Mouse (Mus musculus): ENCODE results near the gene Macrod2.
A peak's percentile ranks its signal among the peaks of the same experiment; 100 is the strongest.

The Macrod2 gene

DNA sequence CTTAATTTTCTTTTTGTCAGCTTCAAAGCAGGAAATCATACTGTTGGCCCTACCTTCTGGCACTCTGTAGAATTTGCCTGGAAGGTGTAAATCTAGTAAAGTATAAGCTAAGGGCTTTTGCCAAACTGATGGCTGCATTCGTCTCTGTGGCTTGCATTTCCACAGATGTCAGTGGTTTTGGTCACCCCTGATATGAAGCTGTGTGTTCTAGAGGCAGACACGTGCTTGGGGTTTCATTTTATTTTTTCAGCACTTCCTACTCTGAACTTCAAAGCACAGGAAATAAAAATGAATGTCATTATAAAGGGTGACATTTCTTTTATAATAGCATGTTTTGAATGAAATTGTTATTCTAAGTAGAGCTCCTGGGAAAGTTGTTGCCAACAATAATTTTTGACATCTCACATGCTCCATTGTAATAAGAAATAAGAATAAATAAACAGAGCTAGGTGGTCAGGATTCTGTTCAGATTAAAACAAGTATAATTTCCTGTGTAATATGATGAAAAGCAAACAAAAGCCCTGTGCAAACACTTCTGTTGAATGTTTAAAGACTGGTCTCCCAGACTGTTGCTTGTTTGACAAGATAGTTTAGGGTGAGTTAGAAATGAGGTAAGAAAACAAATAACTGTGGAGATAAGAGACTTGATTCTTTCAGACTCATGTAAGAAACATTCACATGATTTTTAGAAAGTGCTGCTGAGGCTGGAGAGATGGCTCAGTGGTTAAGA, 424.4 kb downstream of the Macrod2 start:
- no peak for DNase-seq

DNA sequence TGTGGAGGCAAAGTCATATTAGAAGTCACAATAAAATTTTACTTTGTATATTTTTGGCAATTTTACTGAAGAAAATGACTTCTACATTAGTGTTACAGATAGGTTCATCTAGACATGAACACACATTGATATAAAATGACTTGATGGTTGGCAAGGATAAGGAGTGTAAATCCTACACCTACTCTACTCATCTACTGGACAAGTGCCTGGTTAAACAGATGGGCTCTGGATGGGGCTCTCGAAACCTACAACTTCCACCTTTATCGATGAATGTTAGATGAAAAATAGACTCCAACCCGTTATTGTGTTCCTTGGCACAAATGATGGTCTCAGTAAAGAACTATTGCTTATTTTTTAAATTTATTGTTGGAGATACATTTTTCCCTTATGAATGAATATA, 427.3 kb downstream of the Macrod2 start:
- DNase-seq = no peak

DNA sequence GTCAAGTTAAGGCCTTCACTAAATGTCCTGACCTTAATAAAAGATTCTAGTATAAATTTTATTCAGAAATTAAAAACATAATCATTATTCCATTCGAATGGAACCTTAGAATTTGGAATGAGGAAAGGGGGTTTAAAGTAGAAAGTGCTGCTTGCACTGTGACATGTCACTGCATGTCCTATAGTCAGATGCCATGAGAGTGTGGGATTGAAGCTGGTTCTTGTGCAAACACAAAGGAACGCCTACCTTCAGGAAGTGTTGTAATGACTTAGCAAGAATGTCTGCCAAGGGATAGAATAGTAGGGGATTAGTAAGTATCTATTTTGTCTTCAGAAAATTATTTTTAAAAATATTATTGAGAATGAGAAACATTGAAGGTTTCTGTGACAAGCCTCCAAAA, 431.1 kb downstream of the Macrod2 start:
- no peak for DNase-seq

DNA sequence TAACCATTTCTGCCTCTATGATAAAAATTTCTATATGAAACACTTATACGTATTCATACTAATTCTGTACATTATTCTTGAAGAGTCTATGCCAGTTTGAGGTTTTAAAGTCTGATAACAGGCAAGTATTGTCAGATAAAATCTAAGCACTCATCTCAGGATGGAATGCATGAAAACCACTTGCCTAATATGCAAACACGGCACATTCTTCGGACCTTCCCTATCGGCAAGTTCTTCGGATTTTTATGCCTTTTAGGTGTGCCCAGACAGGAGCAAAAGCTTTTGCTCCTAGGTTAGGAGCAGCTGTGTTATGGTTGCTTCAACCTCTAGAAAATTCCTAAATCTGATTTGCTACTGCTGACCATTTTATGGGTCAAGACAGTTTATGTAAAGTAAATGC, 433.8 kb downstream of the Macrod2 start:
- DNase-seq = no peak

DNA sequence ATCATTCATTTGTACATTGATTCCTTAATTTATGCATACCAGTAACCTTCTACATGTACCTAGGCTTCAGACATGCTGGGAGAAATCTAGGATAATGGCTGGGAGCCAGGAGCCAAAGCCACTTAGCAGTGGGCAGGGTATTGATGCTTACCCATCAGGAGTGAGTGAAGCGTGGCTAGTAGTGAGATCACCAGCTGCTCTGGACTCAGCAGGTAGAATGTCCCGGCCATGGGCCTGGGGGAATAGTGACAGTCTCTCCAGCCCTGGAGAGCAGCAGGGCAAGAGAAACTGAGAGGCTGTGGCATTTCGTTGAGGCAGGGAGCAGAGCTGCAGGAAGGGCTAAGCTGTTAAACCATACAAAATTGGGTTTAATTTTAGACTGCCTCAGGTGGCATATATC, 435.0 kb downstream of the Macrod2 start:
- no peak for DNase-seq

DNA sequence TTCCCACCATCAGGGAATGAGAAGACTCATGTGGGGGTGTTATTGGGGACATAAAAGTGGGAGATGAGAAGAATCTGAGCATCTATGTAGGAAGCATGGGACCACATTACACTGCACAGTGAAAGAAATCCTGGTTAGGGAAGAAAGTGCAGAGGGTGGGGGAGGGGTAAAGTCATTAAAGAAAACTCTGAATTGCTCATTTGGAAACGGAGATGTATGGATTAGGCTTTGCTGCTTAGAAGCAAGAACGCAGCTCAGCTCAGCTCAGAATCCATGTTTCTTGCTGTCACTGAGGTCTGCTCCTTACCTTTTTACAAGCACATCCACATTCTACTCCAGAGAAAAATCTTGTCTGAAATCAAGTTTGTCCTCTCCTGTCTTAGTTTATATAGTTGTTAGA, 444.3 kb downstream of the Macrod2 start:
- no peak for DNase-seq

DNA sequence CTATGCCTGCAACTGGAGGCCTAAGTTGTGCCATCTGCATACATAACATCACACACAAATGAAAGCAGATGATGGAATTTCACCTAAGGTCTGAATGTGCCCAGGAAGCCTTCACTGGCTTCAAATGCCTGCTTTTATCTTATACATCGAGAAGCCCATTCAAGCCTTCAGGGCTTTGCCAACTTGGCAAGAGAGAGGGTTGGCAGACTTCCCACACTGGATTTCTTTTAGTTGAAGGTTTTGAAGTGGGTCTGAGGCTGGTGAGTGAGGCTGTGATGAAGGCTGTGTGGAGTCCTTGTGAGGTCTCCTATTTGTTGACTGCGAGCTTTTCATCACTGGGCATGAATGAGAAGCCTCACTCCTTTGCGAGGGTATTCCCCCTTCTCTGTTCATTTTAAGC, 444.8 kb downstream of the Macrod2 start:
- DNase-seq = peak; percentile 37 to 54

DNA sequence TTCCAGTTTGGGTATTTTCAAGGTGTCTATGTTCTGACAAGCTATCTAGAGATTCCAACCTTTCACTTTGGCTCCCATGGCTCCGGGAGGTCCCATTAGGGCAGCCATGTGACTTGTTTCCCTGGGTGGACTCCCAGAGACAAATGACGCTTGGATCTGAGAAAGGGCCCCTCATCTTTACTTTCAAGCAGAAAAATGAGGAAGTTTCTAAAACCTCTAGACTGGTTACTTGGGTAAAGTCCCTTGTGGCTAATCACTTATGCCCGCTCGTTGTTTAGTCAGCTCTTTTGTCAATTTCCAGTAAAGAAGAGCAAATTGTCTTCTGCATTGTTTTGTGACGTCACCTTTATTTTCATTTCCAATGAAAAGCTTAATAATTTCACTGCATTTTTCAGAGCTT, 448.9 kb downstream of the Macrod2 start:
- DNase-seq = no peak

DNA sequence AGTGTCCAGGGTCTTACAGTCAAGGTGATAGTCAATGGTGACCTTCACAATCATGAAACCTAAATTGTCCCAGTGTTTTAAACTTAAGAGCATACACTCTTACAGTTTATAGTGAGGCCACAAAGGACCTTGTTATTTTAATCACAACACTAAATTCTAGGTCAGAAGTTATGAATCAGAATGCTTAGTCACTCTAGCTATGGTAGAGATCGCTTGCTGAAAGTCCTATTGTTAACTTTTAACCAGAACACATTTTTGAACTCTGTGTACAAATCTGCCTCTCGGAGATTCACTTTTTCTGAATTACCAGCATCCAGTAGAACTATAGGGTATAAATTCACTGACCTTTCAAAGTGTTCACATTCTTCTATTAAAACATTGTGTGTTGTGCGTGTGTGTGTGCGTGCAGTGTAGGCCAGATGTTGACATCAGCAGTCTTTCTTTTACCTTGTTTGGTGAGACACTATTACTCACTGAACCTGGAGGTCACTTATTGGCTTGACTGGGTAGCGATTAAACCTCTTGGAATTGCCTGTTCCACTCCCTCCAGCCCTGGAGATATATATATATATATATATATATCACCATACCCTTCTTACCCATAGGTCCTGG, 452.8 kb downstream of the Macrod2 start:
- DNase-seq = no peak

DNA sequence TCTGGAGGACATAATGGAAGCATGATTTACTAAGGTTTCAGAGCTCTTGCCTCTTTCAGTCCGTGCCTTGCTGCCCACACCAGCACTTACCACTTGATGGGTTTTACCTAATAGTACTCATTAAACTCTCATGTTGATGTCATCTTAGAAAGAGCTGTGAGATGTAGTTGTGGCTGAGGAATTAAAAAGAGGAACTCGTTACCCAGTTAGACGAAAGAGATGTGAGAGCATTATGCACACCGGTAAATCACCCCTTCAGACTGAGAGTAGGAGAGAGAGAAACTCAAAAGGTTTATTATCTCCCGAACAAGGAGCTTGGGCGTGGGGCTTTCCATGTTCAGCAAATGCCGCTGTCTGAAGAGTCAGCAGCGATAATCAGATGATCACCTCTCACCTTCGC, 458.4 kb downstream of the Macrod2 start:
- no peak for DNase-seq

DNA sequence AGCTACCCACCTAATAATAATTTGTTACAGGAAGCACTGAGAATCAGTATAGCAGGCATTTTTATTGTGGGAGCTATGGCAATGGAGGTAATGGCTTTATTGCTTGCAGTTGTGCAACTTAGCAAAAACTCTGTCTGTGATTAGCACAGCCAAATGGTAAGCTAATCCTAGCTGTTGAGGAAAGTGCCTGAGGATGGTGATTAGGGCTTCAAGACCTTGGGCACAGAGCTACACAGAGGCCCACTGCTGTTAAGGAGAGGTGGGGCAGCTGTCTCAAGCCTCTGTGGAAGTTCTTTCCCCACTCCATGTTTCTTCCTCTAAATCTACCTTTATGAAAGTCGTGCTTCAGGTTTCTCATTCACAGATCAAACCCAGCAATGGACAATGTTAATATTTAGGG, 466.2 kb downstream of the Macrod2 start:
- no peak for DNase-seq

DNA sequence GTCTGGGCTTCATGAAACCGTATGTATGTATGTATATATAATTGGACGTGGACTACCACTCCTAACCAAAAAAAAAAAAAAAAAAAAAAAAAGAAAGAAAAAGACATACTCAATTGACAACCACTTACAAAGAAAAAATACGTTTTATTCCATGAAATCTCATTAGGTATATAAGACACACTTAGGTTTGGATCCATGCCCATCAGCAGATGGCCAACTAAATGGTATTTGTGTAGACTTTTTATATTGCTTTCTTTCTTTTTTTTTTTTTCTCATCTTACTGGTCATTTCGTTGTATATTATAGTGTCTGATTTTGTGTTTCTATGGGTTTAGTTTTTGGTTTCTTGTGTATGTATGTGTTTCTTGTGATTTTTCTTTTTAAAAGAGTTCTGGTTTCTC, 467.6 kb downstream of the Macrod2 start:
- no peak for DNase-seq

DNA sequence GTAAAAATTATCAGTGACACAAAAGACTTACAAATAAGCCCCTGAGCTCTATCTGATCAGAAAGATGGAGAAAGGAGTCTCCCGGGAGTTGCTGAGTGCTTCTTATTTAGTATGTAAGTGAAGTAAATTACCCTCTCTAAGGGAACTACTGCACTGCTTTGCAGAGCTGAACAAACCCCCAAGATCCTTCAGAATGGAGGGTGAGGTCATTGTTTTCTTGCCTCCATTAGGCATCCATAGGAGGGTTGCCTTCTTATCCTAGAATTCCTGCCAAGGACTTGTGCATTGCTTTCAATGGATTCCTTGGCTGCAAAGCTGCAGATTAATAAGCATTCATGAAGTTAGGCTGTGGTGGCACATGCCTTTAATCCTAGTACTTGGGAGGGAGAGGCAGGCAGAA, 470.5 kb downstream of the Macrod2 start:
- no peak for DNase-seq

DNA sequence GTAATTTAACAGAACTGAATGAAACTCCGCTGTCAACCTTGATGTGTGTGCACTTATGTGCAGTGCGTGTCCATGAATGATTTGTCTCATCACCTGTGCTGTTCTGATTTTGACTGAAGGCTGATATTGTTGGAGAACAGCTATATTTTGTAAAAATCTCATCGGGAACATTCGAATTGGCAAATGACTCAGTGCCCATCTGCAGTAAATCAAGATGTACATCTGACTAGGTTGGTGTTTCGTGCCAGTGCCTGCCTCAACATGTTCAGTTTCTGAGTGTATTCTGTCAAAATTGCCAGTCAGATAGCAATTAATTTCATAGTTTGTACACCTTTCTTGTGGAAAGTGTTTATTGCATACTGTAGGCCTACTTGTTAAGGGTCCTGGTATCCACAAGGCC, 472.0 kb downstream of the Macrod2 start:
- no peak for DNase-seq

DNA sequence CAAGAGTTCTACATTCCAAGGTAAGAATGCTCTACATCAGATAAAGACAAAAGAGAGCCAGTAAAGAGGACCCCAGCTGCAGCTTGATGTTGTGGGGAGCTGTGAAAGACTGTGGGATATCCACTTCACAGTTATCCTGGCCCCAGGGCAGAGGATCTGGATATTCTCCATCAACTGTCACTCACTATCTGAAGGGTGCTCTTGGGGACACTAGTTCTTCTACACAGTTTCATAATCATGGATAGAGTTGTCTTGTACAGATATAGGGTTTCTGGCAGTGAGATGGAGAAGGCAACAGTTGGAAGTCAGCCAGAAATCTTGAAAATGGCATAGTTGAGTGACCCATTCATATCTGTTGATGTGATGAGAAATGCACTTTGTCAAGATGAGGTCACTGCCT, 490.1 kb downstream of the Macrod2 start:
- DNase-seq = no peak

DNA sequence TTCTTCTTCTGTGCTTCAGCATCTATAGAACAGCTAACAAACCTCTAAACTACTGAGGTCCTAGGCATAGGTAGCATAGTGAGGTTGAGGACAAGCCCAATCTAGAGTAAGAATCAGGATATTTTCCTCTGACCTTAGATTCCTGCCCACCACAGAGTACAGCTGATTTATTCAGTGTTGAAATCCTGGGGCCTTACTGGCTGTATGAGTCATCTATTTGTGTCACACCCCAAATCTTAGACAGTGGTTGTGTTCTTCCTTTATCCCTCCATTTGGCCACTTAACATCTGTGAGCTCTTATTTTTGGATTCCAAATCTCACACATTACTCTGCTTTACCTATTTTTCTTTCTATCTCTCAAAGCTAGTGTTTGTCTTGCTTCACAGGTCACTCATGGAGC, 495.6 kb downstream of the Macrod2 start:
- no peak for DNase-seq

DNA sequence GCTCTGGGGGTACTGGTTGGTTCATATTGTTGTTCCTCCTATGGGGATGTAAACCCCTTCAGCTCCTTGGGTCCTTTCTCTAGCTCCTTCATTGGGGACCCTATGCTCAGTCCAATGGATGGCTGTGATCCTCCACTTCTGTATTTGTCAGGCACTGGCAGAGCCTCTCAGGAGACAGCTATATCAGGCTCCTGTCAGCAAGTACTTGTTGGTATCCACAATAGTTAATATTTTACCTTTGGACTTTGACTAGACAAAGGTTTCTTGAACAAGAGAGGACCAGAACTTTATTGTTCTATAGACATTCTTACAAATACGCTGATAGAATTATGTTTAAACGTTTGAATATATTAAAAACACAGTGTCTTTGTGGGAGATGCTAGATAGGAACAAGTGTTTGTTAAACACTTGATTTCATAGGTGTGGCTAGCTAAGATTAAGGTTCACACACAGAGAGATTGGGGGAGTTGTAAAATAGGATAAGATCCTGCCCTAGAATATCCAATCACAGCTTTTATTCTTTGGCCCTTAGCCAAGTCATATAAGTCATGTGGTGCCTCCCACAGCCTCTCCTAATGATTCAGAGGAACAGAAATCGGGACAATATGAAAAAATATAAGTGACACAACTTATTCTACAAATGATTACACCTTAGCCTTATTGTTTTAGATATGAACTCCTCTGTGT, 501.4 kb downstream of the Macrod2 start:
- no peak for DNase-seq

DNA sequence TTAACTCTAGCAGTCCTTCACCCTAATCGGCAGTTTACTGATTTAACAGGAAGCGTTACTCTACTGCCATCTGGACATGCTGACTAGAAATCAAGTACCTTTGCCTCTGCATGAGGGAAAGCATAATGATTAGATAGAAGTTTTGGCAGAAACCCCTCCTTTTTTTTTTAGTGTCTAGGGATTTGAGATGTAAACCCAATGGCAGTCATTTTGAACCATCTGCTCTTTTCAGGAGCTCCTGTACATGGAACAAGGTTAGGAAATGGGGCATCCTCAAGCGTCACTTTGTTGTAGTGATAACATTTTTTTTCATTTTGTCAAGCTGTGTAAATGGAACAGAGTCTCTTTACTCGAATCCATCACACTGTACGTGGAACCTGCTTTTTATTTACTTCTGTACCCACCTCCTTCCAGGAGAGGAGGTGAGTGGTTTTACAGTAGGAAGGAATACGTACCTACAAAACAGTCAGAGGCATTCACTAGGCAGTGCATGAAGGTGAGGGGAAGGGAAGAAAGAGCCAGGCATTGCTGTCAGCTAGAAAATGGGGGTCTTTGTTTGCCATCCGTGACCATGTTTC, 503.4 kb downstream of the Macrod2 start:
- no peak for DNase-seq

DNA sequence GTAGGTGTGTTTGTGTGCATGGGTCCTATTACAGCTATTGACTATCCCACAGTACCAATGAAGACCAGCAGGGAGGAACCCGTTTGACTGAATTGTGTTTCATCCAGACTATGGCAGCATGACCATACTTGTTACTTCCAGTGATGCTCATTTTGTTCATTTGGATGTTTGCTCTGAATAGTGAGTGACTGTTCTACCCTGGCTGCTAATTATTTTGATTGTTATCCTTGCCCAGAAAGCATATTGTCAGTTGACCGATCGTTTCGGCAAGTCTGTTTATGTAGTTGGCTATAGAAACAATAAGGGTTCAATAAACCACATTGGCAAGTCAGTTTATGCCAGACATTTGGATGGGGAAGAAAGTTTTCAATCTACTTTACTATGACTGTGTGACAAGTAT, 510.2 kb downstream of the Macrod2 start:
- no peak for DNase-seq

DNA sequence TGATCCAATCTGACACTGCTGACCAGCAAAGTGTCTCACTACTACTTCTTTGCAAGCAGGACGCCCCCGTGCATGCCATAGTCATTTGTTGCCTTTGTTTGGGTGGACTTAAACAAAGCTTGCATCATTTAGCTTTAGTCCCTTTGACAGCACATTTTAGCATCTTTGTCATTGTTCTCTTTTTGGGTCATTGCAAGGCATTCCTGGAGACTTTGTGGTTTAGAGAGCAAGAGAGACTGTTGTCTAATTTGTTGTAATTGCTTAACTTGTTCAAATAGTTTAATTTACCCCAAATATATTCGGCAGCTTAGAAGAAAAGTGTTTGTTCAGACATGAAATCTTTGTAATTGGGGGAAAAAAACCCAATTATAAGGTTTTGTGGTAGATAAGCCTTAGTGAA, 511.0 kb downstream of the Macrod2 start:
- no peak for DNase-seq

DNA sequence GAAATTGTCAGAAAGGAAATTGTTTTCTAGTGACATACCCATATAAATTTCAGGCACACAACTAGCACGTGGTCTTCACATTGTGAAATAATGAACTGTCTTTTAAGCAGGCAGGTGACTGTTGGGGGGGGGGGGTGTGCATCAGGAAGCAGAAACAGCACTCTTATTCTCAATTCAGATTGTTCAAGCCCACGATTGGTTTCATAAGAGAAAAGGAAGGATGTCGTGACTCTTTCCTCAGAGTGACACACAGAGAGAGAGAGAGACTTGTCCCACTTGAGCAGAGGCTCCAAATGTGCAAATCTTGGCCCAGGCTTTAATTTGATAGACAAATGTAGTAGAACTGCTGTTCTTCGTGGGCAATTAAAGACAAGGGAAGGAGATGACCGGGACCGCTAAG, 516.4 kb downstream of the Macrod2 start:
- no peak for DNase-seq

DNA sequence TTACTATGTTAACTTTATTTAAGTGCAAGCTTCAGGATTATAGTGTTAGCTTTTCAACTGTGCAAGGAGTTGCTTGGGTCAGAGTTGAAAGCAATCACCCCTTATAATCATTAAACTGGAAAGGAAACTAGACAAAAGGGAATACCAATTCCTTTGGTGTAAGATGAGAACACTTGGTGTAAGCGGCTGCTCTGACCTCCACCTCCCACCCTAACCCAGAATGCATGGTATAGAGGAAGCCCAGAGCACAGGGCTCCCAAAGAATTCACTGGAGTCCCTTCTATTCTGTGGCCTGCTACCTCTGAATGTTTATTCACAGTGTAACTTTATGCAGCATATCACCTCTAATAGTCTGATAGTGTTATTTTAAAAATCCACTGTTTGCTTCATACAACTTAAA, 517.1 kb downstream of the Macrod2 start:
- no peak for DNase-seq

DNA sequence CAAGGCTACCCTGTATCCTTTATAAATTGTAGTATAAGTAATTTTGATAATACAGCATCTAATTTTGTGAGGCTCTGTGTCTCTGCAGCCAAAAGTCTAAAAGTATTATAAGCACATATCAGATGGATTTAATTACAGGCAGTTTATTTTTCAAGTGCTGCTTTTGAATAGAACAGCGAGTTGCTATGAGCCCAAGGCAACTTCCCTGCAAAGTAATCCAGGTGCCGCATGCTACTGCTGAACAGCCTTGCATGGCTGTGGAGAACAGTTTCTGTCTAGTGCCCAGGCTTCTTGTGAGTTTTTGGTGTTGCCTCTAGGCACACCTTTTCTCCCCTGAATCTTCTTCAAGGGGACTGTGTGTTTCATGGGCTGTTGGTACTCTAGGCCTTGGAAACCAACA, 517.8 kb downstream of the Macrod2 start:
- DNase-seq = no peak
